ENCODE assay signal across 5 mouse cellular contexts in the genomic region with DNA sequence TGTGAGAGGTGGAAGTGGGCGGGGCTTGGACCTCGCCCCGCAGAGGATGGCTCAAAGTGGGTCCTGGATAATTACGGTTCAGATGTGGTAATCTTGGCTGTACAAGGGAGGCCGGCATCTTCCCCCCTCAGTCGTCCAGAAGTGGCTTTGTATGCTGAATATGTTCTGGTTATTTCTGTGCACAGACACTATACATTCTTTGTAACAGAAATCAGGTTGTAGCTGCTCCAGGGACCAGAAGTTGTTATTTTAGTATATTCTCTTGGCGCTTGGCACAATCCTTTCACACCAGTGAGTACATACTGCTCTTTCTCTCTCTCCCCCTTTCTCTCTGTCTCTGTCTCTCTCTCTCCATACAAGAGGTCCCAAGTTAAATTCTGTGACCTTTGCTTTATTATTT.
"Had no signal": no experiment of that assay in that cellular context is flagged by ENCODE, and none has a peak within 500 bp of the region (broad histone marks: within the 10 kb centered on the region; RNA-seq: fewer than 3 reads in every experiment).

No protein-coding gene starts in this region.

- H3K4me1 ChIP-seq: liver, embryonic 15.5 days; neural tube, embryonic 12.5 days had no signal

- H3K4me3 ChIP-seq: limb, embryonic 12.5 days; liver, embryonic 15.5 days; midbrain, embryonic 10.5 days; myocyte; neural tube, embryonic 12.5 days had no signal

- H3K27me3 ChIP-seq: liver, embryonic 15.5 days; neural tube, embryonic 12.5 days had no signal

- H3K36me3 ChIP-seq: limb, embryonic 12.5 days; liver, embryonic 15.5 days; midbrain, embryonic 10.5 days; neural tube, embryonic 12.5 days had no signal

- H3K9ac ChIP-seq: limb, embryonic 12.5 days; liver, embryonic 15.5 days; neural tube, embryonic 12.5 days had no signal

- H3K4me2 ChIP-seq: limb, embryonic 12.5 days; liver, embryonic 15.5 days; neural tube, embryonic 12.5 days had no signal

- H3K9me3 ChIP-seq: limb, embryonic 12.5 days; liver, embryonic 15.5 days; midbrain, embryonic 10.5 days; neural tube, embryonic 12.5 days had no signal

- H3K27ac ChIP-seq: limb, embryonic 12.5 days; liver, embryonic 15.5 days; midbrain, embryonic 10.5 days; neural tube, embryonic 12.5 days had no signal
